Mouse (Mus musculus): ENCODE measurements at regions not wholly inside any gene's neighbourhood (a gene's known extent, or its start where the extent isn't known, plus 50 kb on each side); places are given as distances from the start of the nearest gene placed in this dataset.

DNA sequence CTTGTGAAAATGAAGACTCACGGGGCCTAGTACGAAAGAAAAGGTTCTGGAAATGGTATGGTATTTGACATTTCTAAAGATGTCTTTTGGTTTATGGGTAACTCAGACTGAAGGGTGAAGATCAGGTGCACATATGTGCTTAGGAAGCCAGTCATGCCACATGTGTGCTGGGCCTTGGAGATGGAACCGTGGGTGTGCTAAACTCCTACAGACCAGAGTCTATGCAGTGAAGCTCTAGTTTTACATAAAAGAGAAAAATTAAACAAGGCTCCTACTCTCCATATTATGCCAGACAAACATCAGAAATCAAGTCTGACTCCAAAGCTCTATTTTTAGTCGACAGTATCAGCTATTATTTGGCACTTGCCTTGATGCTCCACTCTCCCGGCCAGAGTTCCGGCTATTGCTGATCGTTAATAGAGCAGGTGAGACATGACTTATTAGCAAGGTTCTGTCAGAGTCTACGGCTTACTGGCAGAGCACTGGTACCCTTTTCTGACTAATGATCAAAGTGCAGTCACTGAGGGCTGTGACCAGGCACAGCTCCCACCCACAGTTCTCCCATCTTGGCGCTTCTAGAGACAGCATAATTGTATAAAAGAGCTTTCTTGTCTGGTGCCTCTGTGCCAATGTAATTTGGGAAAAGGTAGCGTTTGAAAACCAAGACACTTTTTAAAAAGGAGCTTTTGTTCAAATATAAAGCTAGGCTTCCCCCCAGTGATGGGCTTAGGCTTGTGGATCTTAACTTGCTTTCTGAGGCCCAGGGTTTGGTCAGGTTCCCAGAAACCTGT, 119.2 kb upstream of the Ccdc122 start:
- no peak for DNase-seq (ENCODE audit: low spot score)

DNA sequence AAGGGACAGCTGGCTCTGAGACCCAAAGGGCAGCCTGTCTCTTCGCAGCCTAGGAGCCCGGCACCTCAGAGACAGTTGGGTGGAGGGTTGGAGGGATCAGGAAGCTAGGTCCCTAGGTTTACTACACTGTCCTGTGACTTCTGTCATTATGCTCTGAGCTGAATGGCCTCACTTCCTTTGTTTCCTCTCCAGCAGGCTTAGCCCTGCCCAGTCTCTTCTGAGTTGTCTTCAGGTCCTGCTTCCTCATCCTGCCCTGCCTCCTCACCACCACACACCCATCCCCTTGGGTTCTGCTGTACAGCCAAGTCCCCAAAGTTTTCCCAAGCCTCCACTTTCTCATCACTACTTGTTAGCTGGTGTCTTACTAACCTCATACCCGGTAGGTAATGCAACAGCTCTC, 122.7 kb upstream of the Ccdc122 start:
- no peak for DNase-seq (ENCODE audit: low spot score)

DNA sequence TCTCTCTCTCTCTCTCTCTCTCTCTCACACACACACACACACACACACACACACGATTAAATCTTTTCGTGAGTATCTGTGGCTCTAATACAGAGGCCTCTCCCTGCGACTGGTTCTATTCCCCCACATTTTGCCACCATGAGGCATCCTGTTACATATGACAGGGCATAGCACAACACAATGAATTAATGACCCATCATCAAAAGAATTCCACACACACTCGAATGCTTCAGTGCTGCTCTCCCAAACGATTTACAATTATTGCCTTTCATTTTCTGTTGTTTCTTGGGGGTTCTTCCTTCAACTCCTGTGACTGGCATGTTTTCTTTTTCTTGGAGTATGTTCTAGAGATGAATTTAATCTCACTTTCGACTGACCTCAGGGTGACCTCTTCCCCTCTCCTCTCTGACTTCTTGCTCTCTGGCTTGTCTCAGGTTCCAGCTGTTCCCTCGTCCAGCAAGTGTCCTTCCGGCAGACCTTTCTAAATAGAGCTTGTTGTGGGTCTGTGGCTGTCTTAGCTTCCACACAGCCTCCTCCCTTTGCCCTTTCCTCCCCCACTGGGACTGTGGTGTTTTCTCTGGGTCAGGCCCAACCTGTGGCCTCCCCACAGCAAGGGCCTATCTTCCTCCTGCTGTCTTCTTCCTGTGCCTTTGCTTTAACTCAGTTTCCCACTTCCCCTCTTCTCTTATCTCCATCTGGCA, 124.1 kb upstream of the Ccdc122 start:
- peak; percentile 78 for DNase-seq (ENCODE audit: low spot score)

DNA sequence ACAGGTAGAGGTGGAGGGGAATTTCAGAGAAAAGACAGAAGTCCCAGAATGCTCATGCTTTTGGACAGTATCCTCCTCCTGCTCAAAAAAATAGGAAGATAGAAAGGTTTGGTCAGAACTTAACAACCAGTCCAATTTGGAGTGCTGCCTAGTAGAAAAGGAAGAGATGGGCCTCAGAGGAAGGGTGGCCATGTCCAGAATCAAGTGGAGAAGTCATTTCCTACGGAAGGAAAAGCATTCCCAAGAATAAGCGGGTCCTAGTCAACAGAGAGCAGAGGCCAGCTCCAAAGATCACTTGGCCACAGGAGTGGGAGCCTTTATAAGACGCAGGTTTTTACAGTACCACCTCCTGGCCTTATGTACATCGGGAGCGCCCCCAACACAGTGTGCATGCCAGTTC, 125.3 kb upstream of the Ccdc122 start:
- DNase-seq (ENCODE audit: low spot score): no peak

DNA sequence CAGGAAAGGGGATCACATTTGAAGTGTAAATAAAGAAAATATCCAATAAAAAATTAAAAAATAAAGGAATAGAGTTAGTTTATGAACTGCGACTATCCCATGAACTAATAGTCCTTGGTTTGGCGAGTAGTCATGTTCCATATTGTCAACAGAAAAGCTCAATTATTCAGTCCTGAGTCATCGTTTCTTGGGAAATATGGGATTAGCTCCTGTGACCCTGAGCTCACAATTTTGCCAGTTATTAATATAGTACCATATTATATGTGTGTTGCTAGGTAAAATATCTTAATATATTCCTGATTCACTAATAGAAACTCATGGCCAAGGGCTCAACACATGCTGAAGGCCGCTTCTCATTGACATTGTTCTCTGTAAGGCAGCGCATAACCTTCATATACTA, 126.4 kb upstream of the Ccdc122 start:
- no peak for DNase-seq (ENCODE audit: low spot score)

DNA sequence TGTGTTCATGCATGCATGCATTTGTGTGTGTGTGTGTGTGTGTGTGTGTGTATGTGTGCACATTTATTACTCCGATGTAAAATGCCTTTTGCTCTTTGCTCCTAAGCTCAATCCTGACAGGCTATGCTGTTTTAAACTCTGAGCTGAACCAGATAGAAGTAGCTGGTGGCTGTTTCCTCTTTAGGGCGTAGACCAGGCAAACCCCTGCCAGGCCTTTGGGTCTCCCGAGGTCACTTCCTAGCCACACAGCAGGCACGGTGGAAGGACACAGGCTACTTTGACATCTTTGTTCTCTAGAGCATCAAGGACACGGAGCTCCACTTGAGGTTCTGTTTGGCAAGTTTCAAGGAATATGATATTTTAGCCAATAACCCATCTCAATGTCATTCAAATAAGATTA, 128.6 kb upstream of the Ccdc122 start:
- no peak for DNase-seq (ENCODE audit: low spot score)

DNA sequence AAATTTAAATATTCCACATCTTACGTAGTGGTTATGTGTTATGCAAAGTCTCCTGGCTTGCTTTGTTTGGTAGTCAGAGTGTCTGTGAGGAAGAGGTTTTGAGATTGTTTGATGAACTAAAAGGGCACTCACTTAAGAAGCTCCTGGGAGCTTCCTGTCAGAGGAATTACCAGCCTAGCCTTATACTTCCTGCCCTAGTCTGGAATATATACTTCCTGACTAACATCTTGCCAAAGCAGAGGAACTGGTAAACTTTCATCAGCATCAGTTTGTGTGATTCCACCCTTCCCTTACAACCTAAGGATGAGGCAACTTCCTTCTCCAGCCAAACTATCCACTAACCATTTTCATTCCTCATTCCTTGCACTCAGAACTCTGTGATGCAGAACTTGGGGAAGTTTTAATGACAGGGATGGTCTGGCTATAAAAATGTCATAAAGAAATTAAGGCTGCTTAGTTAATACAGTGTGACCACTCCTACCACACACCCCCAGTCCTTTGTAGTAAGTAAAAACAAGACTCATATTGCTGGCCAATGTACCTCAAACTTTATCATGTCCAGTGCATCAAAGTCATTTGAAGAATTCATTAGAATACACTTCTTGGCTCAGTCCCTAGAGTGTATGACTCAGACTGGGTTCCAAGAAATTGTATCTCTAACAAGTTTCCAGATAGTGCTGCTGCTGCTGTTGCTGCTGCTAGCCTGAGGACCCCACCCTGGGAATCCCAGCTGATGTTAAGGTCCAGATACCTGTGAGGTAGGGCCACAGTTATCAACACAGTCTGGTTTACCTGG, 133.4 kb upstream of the Ccdc122 start:
- DNase-seq (ENCODE audit: low spot score): no peak

DNA sequence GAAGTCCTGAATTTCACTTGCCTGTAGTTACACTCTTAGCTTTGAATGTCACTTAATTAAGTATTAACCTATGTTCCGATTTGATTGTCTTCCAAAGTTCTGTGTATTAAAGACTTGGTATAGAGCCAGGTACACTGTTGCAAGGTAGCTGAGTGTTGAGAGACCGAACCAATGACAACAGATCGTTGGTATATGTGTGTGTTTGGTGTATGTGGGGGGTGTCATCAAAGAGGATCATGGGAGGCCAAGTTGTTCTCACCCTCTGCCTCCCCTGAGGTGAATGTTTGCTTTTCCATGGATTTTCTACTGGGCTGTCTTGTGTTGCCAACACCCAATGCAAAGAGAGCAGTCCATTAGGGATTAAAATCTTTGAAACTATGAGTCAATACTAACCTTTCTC, 135.1 kb upstream of the Ccdc122 start:
- no peak for DNase-seq (ENCODE audit: low spot score)

DNA sequence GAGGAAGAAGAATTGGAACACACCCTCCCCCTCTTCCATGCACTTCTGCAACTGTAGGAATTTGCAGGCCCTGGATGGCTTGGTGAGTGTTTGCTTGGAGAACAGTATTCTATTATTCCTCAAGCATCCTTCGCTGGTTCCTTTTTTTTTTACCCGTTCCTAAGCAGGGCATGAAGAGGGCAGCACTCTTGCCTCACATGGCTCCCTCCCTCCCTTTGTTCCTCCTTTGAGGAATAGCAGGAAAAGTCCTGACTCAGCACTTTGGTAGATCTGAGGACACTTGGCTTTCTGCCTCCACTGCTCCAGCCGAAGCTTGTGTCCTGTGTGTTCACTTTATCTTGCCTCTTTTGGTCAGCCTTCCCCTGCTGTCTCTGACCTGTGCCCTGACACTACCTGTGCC, 137.2 kb upstream of the Ccdc122 start:
- DNase-seq (ENCODE audit: low spot score): peak; percentile 61

DNA sequence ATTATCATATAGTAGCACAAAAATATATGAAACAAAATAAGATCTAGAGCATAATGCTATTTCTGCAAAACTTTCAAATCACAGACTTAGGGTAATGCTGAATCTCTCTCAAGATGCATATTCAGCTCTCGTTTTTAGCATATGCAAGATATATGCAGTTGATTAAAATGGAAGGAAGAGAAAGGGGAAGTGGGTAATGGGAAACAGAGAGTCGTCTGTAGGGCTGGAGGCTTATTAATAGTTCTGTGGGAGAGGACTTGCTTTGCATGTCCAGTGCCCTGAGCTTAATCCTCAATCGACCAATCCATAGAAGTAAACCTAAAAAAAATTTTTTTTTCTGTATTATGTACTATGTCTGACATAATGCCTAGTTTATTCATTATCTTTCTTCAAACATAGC, 148.9 kb upstream of the Ccdc122 start:
- DNase-seq (ENCODE audit: low spot score): no peak

DNA sequence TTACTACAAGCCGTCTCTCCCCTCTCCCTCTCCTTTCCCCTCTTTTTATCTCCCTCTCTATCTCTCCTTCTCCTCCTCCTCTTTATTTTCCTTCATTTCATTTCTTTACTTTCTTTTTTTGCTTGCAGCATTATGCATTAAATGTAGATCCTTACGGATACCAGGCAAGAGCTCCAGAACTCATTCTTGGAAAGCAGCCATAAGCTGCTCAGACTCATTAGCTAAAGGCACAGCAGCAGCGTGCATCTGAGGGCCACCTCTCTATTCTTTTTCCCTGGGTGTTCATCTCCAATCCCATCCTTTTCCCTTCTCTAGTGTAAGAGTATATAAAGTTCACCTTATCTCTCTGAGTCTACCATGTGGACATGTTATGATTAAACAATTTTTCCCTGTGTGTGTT, 149.4 kb upstream of the Ccdc122 start:
- no peak for DNase-seq (ENCODE audit: low spot score)

DNA sequence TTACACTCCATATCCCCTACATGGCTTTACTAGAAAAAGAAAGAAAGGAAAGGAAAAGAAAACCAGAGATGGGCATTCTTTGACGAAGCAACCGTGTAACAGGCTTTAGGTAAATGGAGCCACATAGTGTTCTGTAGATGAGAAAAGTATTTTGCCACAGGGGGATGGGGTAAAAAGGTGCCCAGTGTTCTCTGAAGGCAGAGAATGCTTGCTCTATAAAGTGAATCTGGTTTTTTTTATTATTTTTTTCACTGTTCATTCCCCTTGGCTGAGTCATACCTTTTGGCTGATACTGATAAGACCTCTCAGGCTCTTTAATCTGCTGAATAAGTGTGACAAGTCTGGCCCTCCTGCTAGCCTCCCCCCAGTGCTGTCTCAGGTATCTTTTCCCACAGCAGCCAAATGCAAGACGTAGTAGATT, 153.3 kb upstream of the Ccdc122 start:
- DNase-seq (ENCODE audit: low spot score): peak; percentile 18

DNA sequence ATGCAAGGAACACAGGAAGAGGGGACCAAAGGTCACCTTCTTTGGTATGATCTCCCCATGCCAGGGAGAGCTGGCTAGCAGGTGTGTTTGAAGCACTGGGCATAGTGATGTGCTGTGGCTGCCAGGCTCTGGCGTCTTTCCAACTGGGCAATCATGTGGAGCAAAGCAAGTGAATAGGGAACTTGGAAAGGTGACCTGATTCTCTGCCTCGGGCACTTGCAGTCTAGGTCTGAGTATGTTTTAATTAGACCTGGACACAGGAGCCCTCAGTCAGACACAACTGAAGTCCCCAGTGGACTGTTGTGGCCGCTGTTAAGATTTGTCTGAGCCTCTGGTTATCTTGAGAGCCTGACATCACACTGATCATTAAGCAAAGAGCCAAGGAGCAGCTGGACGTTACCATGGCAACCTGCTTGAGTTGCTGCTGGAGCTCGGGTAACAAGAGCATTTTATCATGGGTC, 153.8 kb upstream of the Ccdc122 start:
- peak; percentile 97 for DNase-seq (ENCODE audit: low spot score)

DNA sequence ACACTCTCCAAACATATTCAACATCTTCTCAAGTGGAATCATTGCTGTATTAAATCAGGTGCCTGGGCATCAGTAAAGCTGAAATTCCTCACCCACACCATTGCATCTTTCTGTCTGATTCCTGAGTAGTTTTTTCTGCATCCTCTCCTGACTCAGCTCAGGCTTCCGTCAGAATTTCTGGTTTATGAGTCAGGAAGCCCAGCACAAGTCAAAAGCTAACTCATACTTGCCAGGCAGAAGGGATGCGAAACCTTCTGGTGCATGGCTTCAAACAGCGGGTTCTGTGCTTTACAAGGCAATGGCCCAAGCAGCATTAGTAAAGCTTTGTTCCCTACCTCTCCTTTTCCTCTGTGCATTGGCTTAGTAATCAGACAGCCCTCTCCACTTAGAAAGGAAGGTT, 155.7 kb upstream of the Ccdc122 start:
- DNase-seq (ENCODE audit: low spot score): no peak

DNA sequence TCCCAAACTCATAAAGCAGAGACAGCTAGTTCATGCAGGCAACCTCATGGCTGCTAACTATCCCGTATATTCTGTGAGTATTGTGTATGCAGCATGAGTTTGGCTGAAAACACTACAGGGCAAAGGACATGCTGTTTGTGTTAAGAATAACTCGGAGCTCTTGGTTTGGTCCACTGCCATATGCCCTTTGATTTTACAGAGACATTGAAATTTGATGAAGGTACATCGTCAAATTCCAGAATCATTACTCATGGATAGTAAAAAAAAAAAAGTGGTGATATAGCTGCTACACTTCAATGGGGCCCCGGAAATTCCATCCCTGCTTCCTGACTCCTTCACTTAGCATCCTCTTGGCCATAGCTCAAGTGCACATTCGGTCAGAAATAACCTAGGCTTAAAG, 159.3 kb upstream of the Ccdc122 start:
- no peak for DNase-seq (ENCODE audit: low spot score)

DNA sequence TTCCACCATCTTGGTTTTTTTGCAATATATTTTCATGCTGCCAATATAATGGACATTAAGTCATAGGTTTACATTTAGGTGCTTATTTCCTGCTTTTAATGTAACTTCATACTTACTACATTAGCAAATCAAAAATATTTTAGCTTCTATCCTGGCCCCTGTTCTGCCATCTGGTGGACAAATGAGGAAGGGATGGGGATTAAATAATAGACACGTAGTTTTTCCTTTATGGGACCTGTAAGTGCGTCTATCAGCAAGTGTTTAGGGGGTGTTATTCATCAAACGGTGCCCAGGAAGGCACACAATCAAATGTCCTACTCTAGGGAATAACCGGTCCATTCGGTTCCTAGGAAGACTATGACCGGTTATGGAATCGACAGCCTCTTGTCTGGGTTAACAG, 160.6 kb upstream of the Ccdc122 start:
- peak; percentile 47 for DNase-seq (ENCODE audit: low spot score)

DNA sequence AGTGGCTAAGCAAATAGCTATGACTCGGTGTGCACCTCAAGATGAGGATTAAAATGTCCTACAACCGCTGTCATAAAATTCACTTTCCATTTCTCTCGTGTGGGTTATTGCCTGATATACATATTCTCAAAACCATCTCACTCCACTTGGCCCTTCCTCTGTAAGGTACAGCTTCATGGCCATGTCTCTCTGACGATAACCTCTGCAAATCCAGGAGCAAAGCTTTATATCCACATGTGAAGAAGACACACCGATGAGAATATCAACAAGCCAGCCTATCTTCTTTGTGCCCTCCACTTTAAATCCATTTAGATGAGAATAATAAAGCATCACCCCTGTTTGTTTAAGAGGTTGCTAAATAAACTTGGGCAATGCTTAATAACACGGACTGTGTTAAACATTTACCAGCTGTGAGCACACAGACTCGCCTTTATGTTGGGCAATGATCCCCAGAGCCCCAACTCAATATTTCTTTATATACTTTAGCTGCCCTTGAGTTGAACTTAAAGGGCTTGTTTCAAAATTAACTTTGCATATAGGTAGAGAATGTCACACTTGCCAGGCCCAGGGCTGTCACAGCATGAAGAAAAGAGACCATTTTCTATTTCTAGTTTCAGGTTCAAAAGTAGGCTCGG, 161.2 kb upstream of the Ccdc122 start:
- no peak for DNase-seq (ENCODE audit: low spot score)

DNA sequence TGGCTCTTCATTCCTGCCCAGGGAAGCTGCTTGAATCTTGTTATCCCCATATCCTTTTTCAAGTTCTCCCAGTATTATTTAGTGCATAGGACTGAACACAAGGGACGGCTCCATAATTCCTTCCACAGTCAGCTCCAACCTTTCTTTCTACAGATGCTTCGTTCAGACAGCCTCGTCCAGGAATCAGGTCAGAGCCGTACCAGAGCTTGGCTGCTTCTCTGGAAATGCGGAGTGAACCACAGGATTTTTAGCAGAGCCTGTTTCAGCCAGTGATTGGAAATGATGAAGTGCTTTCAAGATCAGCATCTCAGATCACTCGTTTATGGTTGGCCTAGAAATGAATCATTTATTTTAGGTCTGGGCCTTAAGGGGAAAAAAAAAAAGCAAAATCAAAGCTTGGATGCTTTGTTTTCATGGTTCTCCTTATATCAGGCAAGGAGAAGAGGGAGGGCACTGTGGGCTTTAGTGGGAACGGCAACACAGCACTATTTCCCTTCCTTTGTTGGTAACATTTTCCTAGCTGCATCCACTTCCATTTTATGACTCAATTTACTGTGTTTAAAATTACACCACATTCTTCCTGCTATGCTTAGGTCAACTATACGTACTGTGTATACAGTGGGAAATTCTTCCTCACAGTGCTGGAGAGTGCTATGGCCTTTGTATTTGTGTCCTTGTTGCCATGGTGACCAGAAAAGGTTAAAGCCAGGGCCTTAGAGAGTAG, 161.9 kb upstream of the Ccdc122 start:
- DNase-seq (ENCODE audit: low spot score): peak; percentile 83

DNA sequence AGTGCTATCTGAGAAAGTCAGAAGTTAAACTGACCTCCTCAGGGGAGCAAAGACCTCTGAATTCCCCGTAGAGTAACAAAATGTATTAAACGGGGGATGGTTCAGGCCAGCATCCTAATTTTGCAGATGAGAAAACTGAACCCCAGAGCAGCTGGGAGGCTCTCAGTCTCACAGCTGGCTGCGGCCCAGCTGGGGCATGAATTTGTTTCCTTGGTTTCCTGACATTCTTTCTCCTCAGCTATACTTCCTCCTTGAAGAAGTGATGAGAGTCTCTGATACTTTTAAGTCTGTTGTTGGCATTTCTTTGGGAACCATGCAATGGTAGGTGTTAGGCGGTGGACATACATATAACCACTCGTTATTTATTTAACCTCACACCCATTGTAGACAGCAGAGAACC, 162.9 kb upstream of the Ccdc122 start:
- no peak for DNase-seq (ENCODE audit: low spot score)

DNA sequence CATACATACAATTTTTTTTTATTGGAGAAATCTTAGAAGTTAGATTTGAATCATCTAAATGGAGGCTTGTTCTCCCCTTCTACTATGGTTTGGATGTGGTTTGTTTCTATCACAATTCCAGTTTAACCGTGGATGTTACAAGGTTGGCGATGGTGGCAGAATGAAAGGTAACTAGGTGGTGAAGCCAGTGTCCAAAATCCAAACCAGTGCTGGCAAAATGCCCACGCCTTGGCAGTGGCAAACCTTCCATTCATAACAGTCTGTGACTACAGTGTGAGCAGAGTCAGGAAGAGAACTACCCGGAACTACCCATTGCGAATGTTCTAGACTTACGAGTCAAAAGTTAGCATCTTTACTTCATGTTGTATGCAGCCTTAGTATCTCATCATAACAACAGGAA, 163.6 kb upstream of the Ccdc122 start:
- no peak for DNase-seq (ENCODE audit: low spot score)

DNA sequence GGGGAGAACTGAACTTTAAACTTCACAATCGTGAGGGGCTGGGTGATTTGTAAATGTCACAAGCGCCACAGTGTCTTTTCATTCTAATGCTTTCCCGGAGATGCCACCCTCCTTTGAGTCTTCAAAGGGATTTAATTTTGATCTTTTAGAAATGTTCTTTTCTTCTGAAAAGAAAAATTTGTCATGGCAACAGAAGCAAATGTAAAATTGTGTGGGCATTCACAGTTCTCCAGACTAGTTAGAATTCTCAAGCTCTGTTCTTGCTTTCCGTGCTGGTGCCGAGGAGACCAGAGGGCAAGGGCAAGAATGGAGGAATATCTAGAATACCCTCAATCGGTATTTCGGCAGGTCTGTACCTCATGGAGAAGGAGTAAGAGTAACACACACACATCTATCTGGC, 164.1 kb upstream of the Ccdc122 start:
- DNase-seq (ENCODE audit: low spot score): no peak

DNA sequence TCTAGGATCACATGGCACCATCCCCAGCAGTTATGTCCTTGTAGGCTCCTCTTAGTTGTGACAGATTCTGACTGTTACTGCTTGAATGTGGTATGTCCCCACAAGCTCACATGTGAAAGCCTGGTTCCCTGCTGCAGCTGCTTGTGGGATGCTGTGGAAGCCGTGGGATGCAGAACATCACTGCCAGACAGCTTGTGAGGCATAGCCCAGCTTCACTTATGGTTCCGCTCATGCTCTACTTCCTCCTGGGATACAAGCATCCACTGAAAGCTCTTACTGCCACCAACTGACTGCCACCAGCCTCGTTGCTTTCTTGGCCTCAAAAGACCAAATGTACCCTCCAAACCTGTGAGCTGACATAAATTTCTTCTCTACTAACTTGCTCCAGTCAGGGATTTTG, 167.7 kb upstream of the Ccdc122 start:
- DNase-seq (ENCODE audit: low spot score): no peak
